Mouse (Mus musculus) thymus, adult 2 months (tissue): ENCODE results near the gene Gnai2.

Source experiments
- CTCF ChIP-seq: fragments of 200-500 bp; IDR thresholded peaks from 2 replicates; pipeline ENCODE4 v1.5.1; 2012; ENCODE audit warnings: mild to moderate bottlenecking, control low read depth, low read length, moderate library complexity, borderline replicate concordance; ENCODE audit not compliant: control insufficient read depth, poor library complexity, insufficient read depth; ENCODE audit errors: extremely low read depth
- POLR2A ChIP-seq: fragments of 200-500 bp; IDR thresholded peaks from 2 replicates; pipeline ENCODE4 v1.6.1; 2012; ENCODE audit warnings: mild to moderate bottlenecking, low read length, control low read depth, moderate library complexity; ENCODE audit not compliant: control insufficient read depth, poor library complexity, insufficient read depth; ENCODE audit errors: extremely low read depth

DNA sequence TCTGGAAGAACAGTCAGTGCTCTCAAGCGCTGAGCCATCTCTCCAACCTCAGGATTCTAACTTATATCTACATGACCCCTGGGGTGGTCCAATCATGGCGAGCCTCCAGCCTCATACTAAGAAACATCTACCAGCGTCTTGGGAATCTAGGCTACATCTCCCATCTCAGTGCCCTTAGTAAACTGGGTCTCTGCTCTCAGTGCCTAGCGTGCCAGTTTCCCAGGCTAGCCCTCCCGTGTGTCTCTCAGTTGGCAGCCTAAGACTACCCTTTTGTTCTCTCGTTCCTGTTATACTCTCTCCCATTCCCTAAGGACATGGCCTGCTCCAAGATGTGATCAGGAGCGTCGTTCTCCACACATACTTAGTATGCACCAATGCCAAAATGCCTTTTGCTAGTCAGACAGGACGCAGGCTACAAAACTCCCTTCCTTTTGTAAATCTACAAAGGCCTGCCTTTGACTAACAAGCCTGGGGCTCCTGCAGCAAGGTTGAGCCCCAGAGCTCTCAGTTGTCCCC lies 3.8 kb downstream of the Gnai2 start:
- TF ChIP-seq POLR2A: no peak
- no peak for TF ChIP-seq CTCF
